Mouse (Mus musculus) layer of hippocampus, adult 9-11 months (tissue): ENCODE results near the gene Vmn2r47.
"Not testable (repeated sequence)": the region's sequence is repeated elsewhere in the genome, so short reads cannot be mapped to it uniquely, and the experiment has no call there.

Experiments used
- DNase-seq: peaks from one replicate; pipeline ENCODE4 v3.0.0; 2022

Gene Vmn2r47

GRCm38 (mm10) chr7:9841225-9841624, at the start of gene Vmn2r47:
TSS of gene Vmn2r47 (minus strand) at chr7:9841325.
- DNase-seq: not testable (repeated sequence)

- DNase-seq: not testable (repeated sequence)
Measured at GRCm38 (mm10) chr7:9770471-9770870, 70.7 kb downstream of the Vmn2r47 start, which contains the start of gene Vmn2r46. TSS of gene Vmn2r46 (minus strand) at chr7:9770571.
